Comparison of ENCODE assay signal across 8 mouse cellular contexts in genomic region chr13:103773407-103774118, GRCm38 (mm10). TPM values are rescaled to one million over a fixed set of nuclear protein-coding genes. Genes with fewer than 3 reads are reported as not detected.
DNase-seq lines count a peak whose midpoint lies in the region; ATAC-seq and TF ChIP-seq lines count a peak whose summit lies in the region.

No protein-coding gene starts in this region.

- no peaks in the 10 kb centered on the region; the same call in 1 of the 2 replicates for H3K36me3 ChIP-seq in kidney, adult 2 months (ENCODE audit: control insufficient read depth, insufficient read depth, low read length)
- H3K36me3 ChIP-seq in forebrain, embryonic 14.5 days (ENCODE audit: control insufficient read depth, insufficient read depth, low read length), result no peaks in the 10 kb centered on the region
- no peaks in the 10 kb centered on the region for H3K36me3 ChIP-seq in liver, embryonic 14.5 days (replicated peaks; ENCODE audit: control insufficient read depth, insufficient read depth, low read depth)

- H3K27ac ChIP-seq in kidney, adult 2 months (ENCODE audit: insufficient read depth, low read depth, low read length), result peak overlapping the region; percentile 100
- peak overlapping the region; percentile 99 for H3K27ac ChIP-seq in forebrain, embryonic 14.5 days (ENCODE audit: low read depth, low read length)
- H3K27ac ChIP-seq in liver, embryonic 14.5 days, result peak overlapping the region; percentile 73

- H3K9ac ChIP-seq in forebrain, embryonic 14.5 days (ENCODE audit: low read length), result peak overlapping the region; percentile 76
- H3K9ac ChIP-seq in liver, embryonic 14.5 days (replicated peaks), result peak overlapping the region; percentile 88

- H3K27me3 ChIP-seq in kidney, adult 2 months (replicated peaks; ENCODE audit: control insufficient read depth, insufficient read depth, low read length), result no peaks in the 10 kb centered on the region
- H3K27me3 ChIP-seq in forebrain, embryonic 14.5 days (replicated peaks; ENCODE audit: control insufficient read depth, insufficient read depth, low read length), result no peaks in the 10 kb centered on the region
- no peaks in the 10 kb centered on the region for H3K27me3 ChIP-seq in liver, embryonic 14.5 days (ENCODE audit: control insufficient read depth, insufficient read depth, low read length)

- no peak for TF ChIP-seq EP300 in liver, embryonic 14.5 days (IDR thresholded peaks at IDR 0.05; ENCODE audit: low read depth)

- no peak for TF ChIP-seq CTCF in kidney, adult 2 months (conservative IDR thresholded peaks at IDR 0.05; ENCODE audit: insufficient read depth, insufficient read length, low read depth, low read length)
- no peak for TF ChIP-seq CTCF in liver, embryonic 14.5 days (IDR thresholded peaks at IDR 0.05; ENCODE audit: low read depth)

- under 1% methylated on average over 36 of the region's 36 CpGs for WGBS in kidney, adult 2 months
- WGBS in forebrain, embryonic 14.5 days, result 2% methylated on average over 36 of the region's 36 CpGs
- WGBS in liver, embryonic 14.5 days (ENCODE audit: insufficient replicate concordance), result 1% methylated on average over 36 of the region's 36 CpGs

- peak overlapping the region; percentile 63 for H3K4me2 ChIP-seq in forebrain, embryonic 14.5 days (ENCODE audit: low read length)
- H3K4me2 ChIP-seq in liver, embryonic 14.5 days (ENCODE audit: low read depth), result peak overlapping the region; percentile 80

- TF ChIP-seq POLR2A in kidney, adult 2 months (IDR thresholded peaks at IDR 0.05; ENCODE audit: low read depth, low read length), result no peak

- no peak for DNase-seq in kidney, adult 2 months
- DNase-seq in kidney, postnatal 14 days, result no peak
- DNase-seq in MEL-GATA-1-ER (ENCODE audit: extremely low read depth, low read depth), result peak; percentile 15
- no peak for DNase-seq in forebrain, embryonic 14.5 days (ENCODE audit: low spot score)
- no peak for DNase-seq in liver, embryonic 14.5 days (ENCODE audit: low read depth in 3 of 3, low spot score in 3 of 3)
- DNase-seq in right cerebral cortex, postnatal 4 days, result no peak
- DNase-seq in layer of hippocampus, postnatal 10 days (ENCODE audit: low spot score in 2 of 2), result no peak
- DNase-seq in left cerebral cortex, adult 18-20 months (ENCODE audit: low spot score in 2 of 2), result no peak

- ATAC-seq in forebrain, embryonic 14.5 days, result peak; percentile 68; the same call in 1 of the 2 replicates
- peak; percentile 60 for ATAC-seq in liver, embryonic 14.5 days (ENCODE audit: insufficient read depth)

- peaks cover 3% of the 10 kb centered on the region; the same call in 1 of the 2 replicates for H3K4me1 ChIP-seq in kidney, adult 2 months (ENCODE audit: control insufficient read depth, insufficient read depth, low read length)
- peaks cover 17% of the 10 kb centered on the region for H3K4me1 ChIP-seq in forebrain, embryonic 14.5 days (ENCODE audit: control insufficient read depth, insufficient read depth, low read length)
- H3K4me1 ChIP-seq in liver, embryonic 14.5 days (replicated peaks; ENCODE audit: control insufficient read depth in 2 of 2, insufficient read depth in 2 of 2, low read length in 1 of 2), result peaks cover 0 to 16% of the 10 kb centered on the region in 2 experiments; a peak in 3 of 4 replicates

- H3K4me3 ChIP-seq in kidney, adult 2 months (ENCODE audit: insufficient read depth, low read depth, low read length), result peak overlapping the region; percentile 95
- H3K4me3 ChIP-seq in forebrain, embryonic 14.5 days (ENCODE audit: low read depth, low read length), result peak overlapping the region; percentile 68
- peak overlapping the region; percentile 66 to 96 for H3K4me3 ChIP-seq in liver, embryonic 14.5 days (ENCODE audit: insufficient read depth in 1 of 2, low read depth in 2 of 2, low read length in 2 of 2)

- H3K9me3 ChIP-seq in forebrain, embryonic 14.5 days (replicated peaks; ENCODE audit: control insufficient read depth, low read length), result no peaks in the 10 kb centered on the region
- no peaks in the 10 kb centered on the region for H3K9me3 ChIP-seq in liver, embryonic 14.5 days (ENCODE audit: control insufficient read depth, low read length)

RNA-seq across cellular contexts. Expression of gene Srek1, which starts 0.8 kb away (rescaled TPM):
- polyA plus RNA-seq in kidney, adult 2 months (2012; rRNA removed), result 34.0 and 42.2 TPM in 2 replicates
- 48.1 and 67.4 TPM in 2 replicates for polyA plus RNA-seq in forebrain, embryonic 14.5 days (2014; fragmentation: Nextera tagmentation; extraction: Ambion mirVana)
- 8.1 and 14.4 TPM in 2 replicates for polyA plus RNA-seq in liver, embryonic 14.5 days (2012; rRNA removed)
- 16.3 and 20.3 TPM in 2 replicates for polyA plus RNA-seq in liver, embryonic 14.5 days (2014; fragmentation: Nextera tagmentation; extraction: Ambion mirVana)
- total RNA-seq in layer of hippocampus, postnatal 10 days (2021), result 10 to 100 TPM; 86.5 to 96.0 TPM
- 10 to 100 TPM; 66.7 to 67.1 TPM for total RNA-seq in left cerebral cortex, adult 18-20 months (2021)
